Mouse (Mus musculus): ENCODE measurements around the gene Calu.
"Not testable (repeated sequence)": the region's sequence is repeated elsewhere in the genome, so short reads cannot be mapped to it uniquely, and the experiment has no call there.

The Calu gene

GRCm38 (mm10) chr6:29362246-29363128, 14.6 kb downstream of the Calu start:
- DNase-seq (ENCODE audit: low spot score), result no peak

GRCm38 (mm10) chr6:29363129-29363515, 15.3 kb downstream of the Calu start:
- no peak for DNase-seq (ENCODE audit: low spot score)

- DNase-seq (ENCODE audit: low spot score), result no peak
Observed at GRCm38 (mm10) chr6:29365277-29365676, 17.4 kb downstream of the Calu start.

- no peak for DNase-seq (ENCODE audit: low spot score)
Observed at GRCm38 (mm10) chr6:29377386-29377785, 29.5 kb downstream of the Calu start.

GRCm38 (mm10) chr6:29378678-29379077, 30.8 kb downstream of the Calu start:
- DNase-seq (ENCODE audit: low spot score), result no peak

GRCm38 (mm10) chr6:29379954-29380353, 32.1 kb downstream of the Calu start:
- DNase-seq (ENCODE audit: low spot score), result no peak

- DNase-seq (ENCODE audit: low spot score), result no peak
Observed at GRCm38 (mm10) chr6:29382442-29382841, 34.6 kb downstream of the Calu start.

GRCm38 (mm10) chr6:29388052-29388518, 40.2 kb downstream of the Calu start, which contains the start of gene Opn1sw:
Gene Opn1sw, minus strand, starts transcription at chr6:29388468.
- no peak for DNase-seq (ENCODE audit: low spot score)

- no peak for DNase-seq (ENCODE audit: low spot score)
Observed at GRCm38 (mm10) chr6:29388606-29389080, 40.8 kb downstream of the Calu start.

GRCm38 (mm10) chr6:29389425-29389824, 41.6 kb downstream of the Calu start:
- no peak for DNase-seq (ENCODE audit: low spot score)

GRCm38 (mm10) chr6:29390500-29390899, 42.6 kb downstream of the Calu start:
- DNase-seq (ENCODE audit: low spot score), result not testable (repeated sequence)

GRCm38 (mm10) chr6:29391241-29391640, 43.4 kb downstream of the Calu start:
- DNase-seq (ENCODE audit: low spot score), result not testable (repeated sequence)

GRCm38 (mm10) chr6:29391802-29392201, 43.9 kb downstream of the Calu start:
- DNase-seq (ENCODE audit: low spot score), result no peak

- no peak for DNase-seq (ENCODE audit: low spot score)
Observed at GRCm38 (mm10) chr6:29394286-29394685, 46.4 kb downstream of the Calu start.

GRCm38 (mm10) chr6:29395910-29396713, 48.2 kb downstream of the Calu start, which contains the start of gene Ccdc136:
Gene Ccdc136, plus strand, starts transcription at chr6:29396309.
- DNase-seq (ENCODE audit: low spot score), result no peak

- DNase-seq (ENCODE audit: low spot score), result no peak
Observed at GRCm38 (mm10) chr6:29396714-29397540, 49.1 kb downstream of the Calu start.

GRCm38 (mm10) chr6:29397575-29397974, 49.7 kb downstream of the Calu start:
- DNase-seq (ENCODE audit: low spot score), result no peak

- DNase-seq (ENCODE audit: low spot score), result no peak
Observed at GRCm38 (mm10) chr6:29399851-29400250, 52.0 kb downstream of the Calu start.

GRCm38 (mm10) chr6:29402693-29403342, 54.9 kb downstream of the Calu start:
- no peak for DNase-seq (ENCODE audit: low spot score)

GRCm38 (mm10) chr6:29406412-29406811, 58.5 kb downstream of the Calu start:
- no peak for DNase-seq (ENCODE audit: low spot score)

GRCm38 (mm10) chr6:29415446-29415845, 67.6 kb downstream of the Calu start:
- no peak for DNase-seq (ENCODE audit: low spot score)

All from spleen, adult 12 weeks (tissue).